Mouse (Mus musculus): ENCODE data around the gene Me3. TPM values are rescaled to one million over a fixed set of nuclear protein-coding genes. Genes with fewer than 3 reads are reported as not detected.
A peak's percentile ranks its signal among the peaks of the same experiment; 100 is the strongest.

Me3 gene
- total and polyA plus RNA-seq, 3 experiments = 107 to 140 (median 119) TPM

DNA sequence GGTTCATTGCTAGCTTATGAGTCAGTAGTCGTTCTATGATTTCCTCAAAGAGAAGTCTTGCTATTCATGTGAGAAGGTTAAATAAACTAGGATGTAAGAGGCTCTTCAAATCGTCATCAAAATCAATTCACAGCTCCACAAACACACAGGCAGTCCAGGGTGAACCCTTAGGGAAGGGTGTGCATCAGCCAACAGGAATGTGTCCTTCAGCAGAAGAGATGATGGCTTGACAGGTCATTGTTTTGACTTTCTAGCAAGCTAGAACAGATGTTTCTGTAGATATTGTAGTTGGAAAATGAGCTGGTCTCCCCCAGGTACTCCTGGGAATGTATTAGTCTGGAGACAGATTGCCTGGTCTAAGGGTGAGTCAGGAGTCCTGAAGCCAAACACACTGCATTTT, 177.2 kb downstream of the Me3 start:
- no peaks in the 10 kb centered on the region for H3K36me3 ChIP-seq (ENCODE audit: control insufficient read depth, insufficient read depth, low read length)
- no peaks in the 10 kb centered on the region for H3K4me1 ChIP-seq (ENCODE audit: control insufficient read depth, insufficient read depth, low read length)
- H3K27ac ChIP-seq = no peak overlapping the region
- no peak for DNase-seq
- TF ChIP-seq CTCF (IDR thresholded peaks at IDR 0.05) (no peak), EP300 (IDR thresholded peaks at IDR 0.05; ENCODE audit: insufficient read depth, low read depth, low read length) (no peak), POLR2A (IDR thresholded peaks at IDR 0.05; ENCODE audit: insufficient read depth, low read depth, low read length) (no peak)
- H3K9ac ChIP-seq (ENCODE audit: low read depth, low read length) = no peak overlapping the region
- H3K4me3 ChIP-seq = no peak overlapping the region
- no peaks in the 10 kb centered on the region for H3K79me2 ChIP-seq (replicated peaks; ENCODE audit: control insufficient read depth, insufficient read depth, low read length)
- 12% methylated on average over 2 of the region's 2 CpGs for WGBS
- intact Hi-C loops (cut with DNase I) = no loop called here
- no peaks in the 10 kb centered on the region for H3K27me3 ChIP-seq (ENCODE audit: control insufficient read depth, insufficient read depth, low read length)

GRCm38 (mm10) chr7:89828436-89829065, 196.4 kb downstream of the Me3 start:
- intact Hi-C loops (cut with DNase I) = no loop called here
- 82% methylated on average over 4 of the region's 4 CpGs for WGBS
- no peaks in the 10 kb centered on the region for H3K27me3 ChIP-seq (ENCODE audit: control insufficient read depth, insufficient read depth, low read length)
- TF ChIP-seq EP300 (IDR thresholded peaks at IDR 0.05; ENCODE audit: insufficient read depth, low read depth, low read length) (no peak), CTCF (IDR thresholded peaks at IDR 0.05) (no peak), POLR2A (IDR thresholded peaks at IDR 0.05; ENCODE audit: insufficient read depth, low read depth, low read length) (no peak)
- no peak overlapping the region for H3K27ac ChIP-seq
- H3K4me3 ChIP-seq = no peak overlapping the region
- H3K79me2 ChIP-seq (replicated peaks; ENCODE audit: control insufficient read depth, insufficient read depth, low read length) = no peaks in the 10 kb centered on the region
- no peak for DNase-seq
- H3K9ac ChIP-seq (ENCODE audit: low read depth, low read length) = no peak overlapping the region
- H3K4me1 ChIP-seq (ENCODE audit: control insufficient read depth, insufficient read depth, low read length) = no peaks in the 10 kb centered on the region
- H3K36me3 ChIP-seq (ENCODE audit: control insufficient read depth, insufficient read depth, low read length) = no peaks in the 10 kb centered on the region

GRCm38 (mm10) chr7:89829201-89829600, 197.0 kb downstream of the Me3 start:
- peak; percentile 68 for TF ChIP-seq CTCF (IDR thresholded peaks at IDR 0.05)
- no peak for TF ChIP-seq POLR2A (IDR thresholded peaks at IDR 0.05; ENCODE audit: insufficient read depth, low read depth, low read length)
- TF ChIP-seq EP300 (IDR thresholded peaks at IDR 0.05; ENCODE audit: insufficient read depth, low read depth, low read length) = no peak
- no peak for DNase-seq
- Histone ChIP-seq H3K4me1 (ENCODE audit: control insufficient read depth, insufficient read depth, low read length) (no peaks in the 10 kb centered on the region), H3K27me3 (ENCODE audit: control insufficient read depth, insufficient read depth, low read length) (no peaks in the 10 kb centered on the region), H3K36me3 (ENCODE audit: control insufficient read depth, insufficient read depth, low read length) (no peaks in the 10 kb centered on the region), H3K9ac (ENCODE audit: low read depth, low read length) (no peak overlapping the region), H3K79me2 (replicated peaks; ENCODE audit: control insufficient read depth, insufficient read depth, low read length) (no peaks in the 10 kb centered on the region), H3K27ac (no peak overlapping the region), H3K4me3 (no peak overlapping the region)
- intact Hi-C loops (cut with DNase I) = no loop called here
- WGBS = 60% methylated on average over 7 of the region's 7 CpGs

DNA sequence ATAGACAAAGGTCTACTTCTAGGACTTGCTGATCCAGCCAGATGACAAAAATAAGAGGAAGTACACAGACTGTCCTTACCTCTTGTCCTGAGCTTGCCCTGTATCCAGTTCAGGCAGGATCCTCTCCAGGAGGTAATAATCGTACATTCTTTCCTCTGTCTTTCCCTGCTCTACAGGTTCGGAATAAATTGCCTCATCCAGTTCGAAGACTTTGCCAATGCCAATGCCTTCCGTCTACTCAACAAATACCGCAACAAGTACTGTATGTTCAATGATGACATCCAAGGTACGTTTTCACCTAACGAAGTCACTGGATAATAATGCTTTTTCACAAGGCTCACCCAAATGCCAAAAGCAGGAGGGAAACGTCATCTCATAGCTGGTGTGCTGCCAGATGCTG, 201.3 kb downstream of the Me3 start:
- Histone ChIP-seq H3K36me3 (ENCODE audit: control insufficient read depth, insufficient read depth, low read length) (no peaks in the 10 kb centered on the region), H3K79me2 (replicated peaks; ENCODE audit: control insufficient read depth, insufficient read depth, low read length) (no peaks in the 10 kb centered on the region), H3K4me1 (ENCODE audit: control insufficient read depth, insufficient read depth, low read length) (peaks cover 3% of the 10 kb centered on the region; the same call in 1 of the 2 replicates), H3K27ac (no peak overlapping the region), H3K27me3 (ENCODE audit: control insufficient read depth, insufficient read depth, low read length) (no peaks in the 10 kb centered on the region), H3K4me3 (no peak overlapping the region), H3K9ac (ENCODE audit: low read depth, low read length) (no peak overlapping the region)
- intact Hi-C loops (cut with DNase I) = no loop called here
- TF ChIP-seq CTCF (IDR thresholded peaks at IDR 0.05) = no peak
- TF ChIP-seq EP300 (IDR thresholded peaks at IDR 0.05; ENCODE audit: insufficient read depth, low read depth, low read length) = no peak
- TF ChIP-seq POLR2A (IDR thresholded peaks at IDR 0.05; ENCODE audit: insufficient read depth, low read depth, low read length) = no peak
- DNase-seq = no peak
- WGBS = 80% methylated on average over 8 of the region's 8 CpGs

DNA sequence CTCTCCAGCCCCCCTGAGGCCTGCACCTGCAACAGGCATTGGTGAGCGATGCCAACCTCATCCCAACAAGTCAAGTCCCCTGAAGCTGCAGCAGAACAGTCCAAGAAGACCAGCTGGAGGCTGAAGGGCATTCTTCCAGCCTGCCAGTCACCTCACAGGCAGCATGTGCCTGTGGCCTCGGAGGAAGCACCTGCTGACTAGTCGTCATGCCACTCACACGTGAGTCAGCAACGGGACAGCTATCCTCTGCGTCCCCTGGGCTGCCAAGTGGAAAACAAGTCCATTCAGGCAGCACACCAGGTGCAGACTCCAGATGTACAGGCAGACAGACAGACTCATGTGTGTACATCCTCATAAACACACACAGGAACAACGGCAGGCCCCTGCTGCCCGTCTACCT, 203.4 kb downstream of the Me3 start:
- intact Hi-C loops (cut with DNase I) = no loop called here

GRCm38 (mm10) chr7:89836676-89837075, 204.5 kb downstream of the Me3 start:
- no peak for TF ChIP-seq CTCF (IDR thresholded peaks at IDR 0.05)
- no peak for TF ChIP-seq POLR2A (IDR thresholded peaks at IDR 0.05; ENCODE audit: insufficient read depth, low read depth, low read length)
- no peak for TF ChIP-seq EP300 (IDR thresholded peaks at IDR 0.05; ENCODE audit: insufficient read depth, low read depth, low read length)
- H3K4me1 ChIP-seq (ENCODE audit: control insufficient read depth, insufficient read depth, low read length) = peaks cover 3% of the 10 kb centered on the region
- WGBS = 94% methylated on average over 7 of the region's 7 CpGs
- H3K36me3 ChIP-seq (ENCODE audit: control insufficient read depth, insufficient read depth, low read length) = no peaks in the 10 kb centered on the region
- no peaks in the 10 kb centered on the region for H3K79me2 ChIP-seq (replicated peaks; ENCODE audit: control insufficient read depth, insufficient read depth, low read length)
- H3K27me3 ChIP-seq (ENCODE audit: control insufficient read depth, insufficient read depth, low read length) = no peaks in the 10 kb centered on the region
- intact Hi-C loops (cut with DNase I) = no loop called here
- H3K9ac ChIP-seq (ENCODE audit: low read depth, low read length) = no peak overlapping the region
- H3K4me3 ChIP-seq = no peak overlapping the region
- no peak overlapping the region for H3K27ac ChIP-seq
- no peak for DNase-seq

More for the DNA sequence above, 203.4 kb downstream of the Me3 start:
- DNase-seq = no peak
- Histone ChIP-seq H3K4me3 (no peak overlapping the region), H3K36me3 (ENCODE audit: control insufficient read depth, insufficient read depth, low read length) (no peaks in the 10 kb centered on the region), H3K9ac (ENCODE audit: low read depth, low read length) (no peak overlapping the region), H3K27me3 (ENCODE audit: control insufficient read depth, insufficient read depth, low read length) (no peaks in the 10 kb centered on the region), H3K27ac (no peak overlapping the region), H3K4me1 (ENCODE audit: control insufficient read depth, insufficient read depth, low read length) (peaks cover 3% of the 10 kb centered on the region), H3K79me2 (replicated peaks; ENCODE audit: control insufficient read depth, insufficient read depth, low read length) (no peaks in the 10 kb centered on the region)
- WGBS = 59% methylated on average over 8 of the region's 8 CpGs
- no peak for TF ChIP-seq CTCF (IDR thresholded peaks at IDR 0.05)
- no peak for TF ChIP-seq EP300 (IDR thresholded peaks at IDR 0.05; ENCODE audit: insufficient read depth, low read depth, low read length)
- no peak for TF ChIP-seq POLR2A (IDR thresholded peaks at IDR 0.05; ENCODE audit: insufficient read depth, low read depth, low read length)
